Mouse (Mus musculus) right cerebral cortex, postnatal 14 days (tissue): ENCODE measurements around the gene Iqsec2.
"Not testable (repeated sequence)": the region's sequence is repeated elsewhere in the genome, so short reads cannot be mapped to it uniquely, and the experiment has no call there.

Source experiments
- DNase-seq: peaks from one replicate; pipeline ENCODE4 v3.0.0; 2022

Gene Iqsec2

GRCm38 (mm10) chrX:152179670-152180656 lies 35.9 kb downstream of the Iqsec2 start:
- no peak for DNase-seq

- no peak for DNase-seq
These were observed 43.1 kb downstream of the Iqsec2 start for GRCm38 (mm10) chrX:152187151-152187550.

DNA sequence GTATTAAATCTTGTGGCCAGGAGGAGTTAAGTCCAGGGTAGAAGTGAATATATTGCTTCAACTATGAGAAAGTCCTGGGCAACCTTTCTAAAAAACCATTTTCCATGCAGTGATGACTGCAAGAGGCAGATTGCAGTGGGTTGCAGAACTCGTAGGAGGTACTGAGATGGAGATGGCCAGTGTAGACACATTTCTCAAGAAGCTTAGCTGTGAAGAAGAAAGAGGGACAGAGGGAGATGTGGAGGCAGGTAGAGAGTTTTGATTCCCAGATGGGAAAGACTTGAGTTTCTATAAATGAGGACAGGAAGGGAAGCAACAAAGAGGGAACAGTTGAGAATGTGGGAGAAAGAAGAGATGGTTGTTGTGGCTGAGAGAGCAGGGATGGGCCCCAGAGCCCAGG lies 47.2 kb downstream of the Iqsec2 start:
- no peak for DNase-seq

GRCm38 (mm10) chrX:152197814-152198648 lies 54.0 kb downstream of the Iqsec2 start:
- no peak for DNase-seq

- no peak for DNase-seq
These were observed 57.8 kb downstream of the Iqsec2 start for GRCm38 (mm10) chrX:152201737-152202421.

DNA sequence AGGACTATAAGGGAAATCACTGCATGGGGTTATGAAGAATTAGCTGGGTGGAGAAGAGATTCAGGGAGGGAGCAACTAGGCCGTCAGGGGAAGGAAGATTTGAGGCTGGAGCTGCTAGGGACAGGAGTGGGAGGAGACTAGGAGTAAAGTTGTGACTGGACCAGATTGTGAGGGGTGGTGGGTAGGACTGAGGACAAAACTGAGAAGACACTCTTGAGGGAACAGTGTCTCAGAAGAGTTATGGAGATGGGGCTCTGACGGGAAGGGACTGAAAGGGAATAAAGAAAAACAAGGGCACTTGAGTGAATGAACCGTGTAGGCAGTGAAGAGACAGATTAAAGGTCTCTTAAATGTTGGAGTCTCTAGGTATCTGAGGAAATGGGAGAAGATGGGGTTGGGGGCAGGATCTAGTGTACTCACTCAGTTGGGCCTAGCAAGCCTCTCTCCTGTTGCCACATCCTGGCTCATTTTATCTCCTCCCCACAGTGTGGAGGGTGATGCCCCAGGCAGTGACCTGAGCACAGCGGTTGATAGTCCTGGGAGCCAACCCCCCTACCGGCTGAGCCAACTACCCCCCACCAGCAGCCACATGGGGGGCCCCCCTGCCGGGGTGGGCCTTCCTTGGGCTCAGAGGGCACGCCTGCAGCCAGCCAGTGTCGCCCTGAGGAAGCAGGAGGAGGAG lies 58.5 kb downstream of the Iqsec2 start:
- no peak for DNase-seq

DNA sequence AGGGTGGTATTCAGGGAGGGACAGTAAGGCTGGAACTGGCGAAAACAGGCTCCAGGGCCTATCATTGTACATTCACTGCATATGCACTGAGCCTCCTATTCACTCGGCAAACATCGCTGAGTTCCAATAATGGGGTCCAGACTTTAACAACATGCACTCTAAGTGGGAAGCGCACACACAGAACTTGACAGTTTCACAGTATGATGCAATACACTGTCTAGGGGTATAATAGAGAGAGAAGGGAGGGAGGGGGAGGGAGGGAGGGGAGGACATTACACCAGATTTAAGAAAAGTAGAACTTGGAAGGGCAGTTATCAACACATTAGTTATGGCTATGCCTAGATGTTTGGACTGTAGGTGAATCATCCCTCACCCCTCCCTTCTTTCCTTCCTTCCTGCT lies 59.2 kb downstream of the Iqsec2 start:
- DNase-seq = no peak

DNA sequence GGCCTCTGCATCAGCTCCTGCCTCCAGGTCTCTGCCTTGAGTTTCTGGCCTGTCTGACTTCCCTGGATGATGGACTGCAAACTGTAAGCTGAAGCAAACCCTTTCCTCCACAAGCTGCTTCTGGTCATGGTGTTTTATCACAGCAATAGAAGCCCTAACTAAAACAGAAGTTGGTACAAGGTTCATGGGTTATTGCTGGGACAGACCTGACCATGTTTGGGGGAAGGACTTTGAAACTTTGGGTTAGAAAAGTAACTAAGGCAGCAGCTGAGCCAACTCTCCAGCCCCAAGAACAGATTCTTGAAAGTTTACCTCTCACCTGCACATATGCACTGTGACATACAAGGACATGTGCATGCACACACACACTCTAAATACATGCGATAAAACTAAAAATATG lies 61.4 kb downstream of the Iqsec2 start:
- DNase-seq = no peak

- no peak for DNase-seq
These were observed 70.6 kb downstream of the Iqsec2 start for GRCm38 (mm10) chrX:152214703-152215102.

- no peak for DNase-seq
These were observed 74.5 kb downstream of the Iqsec2 start for GRCm38 (mm10) chrX:152218529-152218928.

- no peak for DNase-seq
These were observed 77.7 kb downstream of the Iqsec2 start for GRCm38 (mm10) chrX:152221721-152222120.

DNA sequence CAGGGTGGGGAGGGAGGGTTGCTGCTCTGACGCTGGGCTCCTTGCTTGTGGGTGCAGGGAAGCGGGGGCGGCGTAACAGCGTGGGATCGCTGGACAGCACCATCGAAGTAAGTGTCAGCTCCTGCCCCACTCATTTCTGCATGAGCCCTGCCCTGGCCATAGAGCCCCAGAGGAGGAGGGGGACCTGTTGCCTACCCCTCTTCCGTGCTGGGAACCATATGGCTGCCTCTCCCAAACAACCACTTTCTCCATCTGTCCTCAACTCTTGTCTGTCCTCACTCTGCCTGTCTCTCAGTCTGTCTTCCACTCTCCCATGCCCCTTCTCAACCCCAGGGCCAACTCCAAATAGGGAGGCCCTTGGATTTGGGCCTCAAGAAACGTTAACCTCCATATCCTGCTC lies 78.2 kb downstream of the Iqsec2 start:
- peak; percentile 4 for DNase-seq

- peak; percentile 5 for DNase-seq
These were observed 79.2 kb downstream of the Iqsec2 start for GRCm38 (mm10) chrX:152223313-152223712.

- DNase-seq = no peak
These were observed 80.2 kb downstream of the Iqsec2 start for GRCm38 (mm10) chrX:152224280-152224679.

- DNase-seq = peak; percentile 99
These were observed 89.0 kb downstream of the Iqsec2 start, which contains the start of gene Kdm5c for GRCm38 (mm10) chrX:152232781-152233763. Kdm5c (plus strand) TSS chrX:152233020.

GRCm38 (mm10) chrX:152234125-152234524 lies 90.1 kb downstream of the Iqsec2 start:
- no peak for DNase-seq

GRCm38 (mm10) chrX:152235758-152236157 lies 91.7 kb downstream of the Iqsec2 start:
- DNase-seq = no peak

DNA sequence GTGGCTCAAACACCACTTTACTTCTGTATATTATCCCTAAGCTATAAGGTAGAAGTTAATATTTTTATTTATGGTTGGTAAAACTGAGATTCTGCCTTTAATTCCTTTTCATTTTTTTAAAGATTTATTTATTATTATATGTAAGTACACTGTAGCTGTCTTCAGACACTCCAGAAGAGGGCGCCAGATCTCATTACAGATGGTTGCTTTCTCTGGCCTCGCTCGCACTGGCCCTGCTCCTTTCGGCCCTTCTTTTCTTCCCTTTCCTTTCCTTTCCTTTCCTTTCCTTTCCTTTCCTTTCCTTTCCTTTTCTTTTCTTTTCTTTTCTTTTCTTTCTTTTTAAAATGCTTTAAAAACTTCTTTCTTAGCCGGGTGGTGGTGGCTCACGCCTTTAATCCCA lies 99.1 kb downstream of the Iqsec2 start:
- not testable (repeated sequence) for DNase-seq

DNA sequence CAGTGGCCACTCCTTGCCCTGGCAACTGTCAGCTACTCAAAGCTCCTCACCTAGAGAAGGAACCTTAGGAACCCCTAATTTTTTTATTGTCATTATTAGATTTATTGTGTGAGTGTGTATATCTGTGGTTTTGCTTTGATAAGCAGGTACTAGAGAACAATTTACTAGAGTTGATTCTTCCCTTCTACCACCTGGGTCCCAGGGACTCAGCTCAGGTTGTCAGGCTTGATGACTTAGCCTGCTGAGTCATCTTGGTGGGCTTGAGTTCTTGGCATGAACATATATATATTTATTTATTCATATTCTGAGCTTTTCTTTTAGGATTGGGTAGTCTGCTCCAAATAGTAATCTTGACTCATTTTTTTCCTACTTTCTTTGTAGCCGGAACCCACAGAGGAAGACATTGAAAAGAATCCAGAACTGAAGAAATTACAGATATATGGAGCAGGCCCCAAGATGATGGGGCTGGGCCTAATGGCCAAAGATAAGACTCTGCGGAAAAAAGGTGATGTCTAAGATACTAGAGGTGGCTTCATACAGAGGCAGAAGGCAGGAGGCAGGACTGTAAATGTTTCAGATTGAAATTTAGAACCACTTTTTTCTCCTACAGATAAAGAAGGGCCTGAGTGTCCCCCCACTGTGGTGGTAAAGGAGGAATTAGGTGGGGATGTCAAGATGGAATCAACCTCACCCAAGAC lies 100.6 kb downstream of the Iqsec2 start:
- no peak for DNase-seq

DNA sequence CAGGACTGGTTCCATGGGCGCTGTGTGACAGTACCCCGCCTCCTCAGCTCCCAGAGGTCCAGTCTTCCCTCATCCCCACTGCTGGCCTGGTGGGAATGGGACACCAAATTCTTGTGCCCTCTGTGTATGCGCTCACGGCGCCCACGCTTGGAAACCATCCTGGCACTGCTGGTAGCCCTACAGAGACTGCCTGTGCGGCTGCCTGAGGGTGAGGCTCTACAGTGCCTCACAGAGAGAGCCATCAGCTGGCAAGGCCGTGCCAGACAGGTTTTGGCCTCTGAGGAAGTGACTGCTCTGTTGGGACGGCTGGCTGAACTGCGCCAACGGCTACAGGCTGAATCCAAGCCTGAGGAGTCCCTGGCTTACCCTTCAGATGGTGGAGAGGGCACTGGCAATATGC lies 127.1 kb downstream of the Iqsec2 start:
- no peak for DNase-seq
